Mouse (Mus musculus) ES-Bruce4 (cell line): Measurements from ENCODE around the gene Ifna1.

Experiments
- CTCF ChIP-seq: IDR thresholded peaks from one replicate; pipeline ENCODE4 v1.8.1; 2011; ENCODE audit warnings: low read depth, low read length
- EP300 ChIP-seq: IDR thresholded peaks from 2 replicates; pipeline ENCODE4 v1.6.1; 2011; ENCODE audit warnings: low read depth, low read length; ENCODE audit not compliant: insufficient read depth
- POLR2A ChIP-seq: IDR thresholded peaks from one replicate; pipeline ENCODE4 v1.8.1; 2011; ENCODE audit warnings: low read length; ENCODE audit not compliant: insufficient read depth

- TF ChIP-seq POLR2A (no peak), CTCF (no peak), EP300 (no peak)
Observed at GRCm38 (mm10) chr4:88888236-88888635, 38.3 kb downstream of the Ifna1 start.
